Mouse (Mus musculus) A20 (cell line): ENCODE measurements at regions not wholly inside any gene's neighbourhood (a gene's known extent, or its start where the extent isn't known, plus 50 kb on each side); places are given as distances from the start of the nearest gene placed in this dataset.

Experiments used
- DNase-seq: peaks from one replicate; pipeline ENCODE4 v3.0.0-alpha.2; 2011; ENCODE audit warnings: low read depth, low spot score

GRCm38 (mm10) chr2:51014232-51014631 lies 134.7 kb downstream of the Rnd3 start:
- no peak for DNase-seq

GRCm38 (mm10) chr2:51013090-51013489 lies 135.8 kb downstream of the Rnd3 start:
- DNase-seq, result no peak

DNA sequence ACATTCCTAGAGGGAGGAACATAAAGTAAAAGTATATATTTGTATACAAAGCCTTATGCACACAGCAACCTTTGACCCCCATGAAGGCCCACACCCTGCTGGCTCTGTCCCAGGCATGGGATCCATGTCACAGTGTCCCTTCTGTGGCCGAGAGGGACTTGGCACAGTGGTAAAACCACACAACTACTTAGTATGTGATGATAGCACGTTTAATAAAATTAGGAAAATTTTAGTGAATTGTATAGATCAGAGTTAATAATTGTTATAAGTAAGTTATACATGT lies 140.7 kb downstream of the Rnd3 start:
- DNase-seq, result no peak

DNA sequence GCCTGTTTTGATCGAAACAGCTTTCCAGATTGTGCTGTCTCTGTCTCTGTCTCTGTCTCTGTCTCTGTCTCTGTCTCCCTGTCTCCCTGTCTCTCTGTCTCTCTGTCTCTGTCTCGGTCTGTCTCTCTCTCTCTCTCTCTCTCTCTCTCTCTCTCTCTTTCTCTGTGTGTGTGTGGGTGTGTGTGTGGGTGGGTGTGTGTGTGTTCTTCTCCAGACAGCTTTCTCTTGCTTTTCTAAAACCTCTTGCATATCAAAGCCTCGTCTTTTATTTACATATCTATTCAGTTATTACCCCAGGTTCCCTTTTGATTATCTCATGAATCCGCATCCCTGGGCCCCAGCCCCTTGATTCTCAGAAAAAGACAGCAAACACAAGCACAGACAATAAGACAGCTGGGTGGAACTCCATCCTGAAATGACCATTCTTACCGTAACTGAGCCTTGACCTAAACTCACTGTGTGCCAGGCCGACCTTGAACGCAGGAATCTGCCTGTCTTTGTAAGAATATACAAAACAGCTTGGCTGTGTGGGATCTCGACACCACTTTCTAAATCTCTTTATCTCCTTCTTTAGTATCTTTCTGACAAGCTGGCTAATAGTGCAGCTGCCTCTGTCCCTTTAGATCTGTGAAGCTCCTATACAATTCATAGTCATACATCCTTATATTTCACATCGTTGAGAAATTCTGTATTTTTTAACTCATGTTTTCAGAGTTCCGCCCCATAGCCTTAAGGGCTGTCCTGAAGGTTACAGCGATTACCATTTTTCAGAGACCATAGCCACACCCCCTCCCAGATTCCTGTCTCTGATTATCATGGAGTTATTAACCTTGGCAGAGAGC lies 141.3 kb downstream of the Rnd3 start:
- DNase-seq, result no peak

DNA sequence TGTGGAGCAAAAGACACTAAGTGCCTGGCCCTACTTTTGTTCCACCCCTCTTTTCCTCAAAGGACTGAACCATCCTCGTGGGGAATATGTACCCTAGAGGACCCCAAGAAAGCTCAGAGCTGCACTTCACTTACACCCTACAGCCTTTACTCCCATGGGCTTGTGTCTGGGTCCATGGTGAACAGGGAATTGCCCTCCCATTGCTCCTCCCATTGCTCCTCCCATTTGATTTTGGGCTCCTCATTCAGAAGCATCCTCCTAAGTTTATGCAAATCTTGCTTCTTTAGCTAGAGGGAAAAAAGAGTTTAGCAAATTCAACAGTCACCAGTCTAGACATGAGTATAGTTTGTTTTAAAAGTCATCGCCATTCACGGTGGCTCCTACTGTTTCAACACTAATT lies 142.1 kb downstream of the Rnd3 start:
- DNase-seq, result no peak

DNA sequence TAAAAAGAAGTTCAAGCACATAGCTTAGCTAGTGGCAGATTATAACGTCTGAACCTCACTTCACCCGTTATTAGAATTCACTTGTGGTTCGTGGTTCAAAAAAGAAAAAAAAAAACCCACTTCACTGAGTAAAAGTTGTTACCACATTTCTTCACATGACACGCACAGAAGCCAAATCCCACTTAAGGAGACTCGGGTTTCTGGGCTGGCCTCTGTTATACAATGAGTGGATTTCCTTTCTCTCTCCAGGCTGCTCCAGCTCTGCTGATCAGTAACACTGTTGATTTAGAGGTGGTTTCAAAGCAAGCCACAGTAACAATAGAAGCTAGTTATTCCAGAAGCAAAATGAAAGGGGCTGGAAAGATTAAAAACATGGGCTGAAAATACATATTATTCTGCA lies 147.4 kb downstream of the Rnd3 start:
- DNase-seq, result no peak

DNA sequence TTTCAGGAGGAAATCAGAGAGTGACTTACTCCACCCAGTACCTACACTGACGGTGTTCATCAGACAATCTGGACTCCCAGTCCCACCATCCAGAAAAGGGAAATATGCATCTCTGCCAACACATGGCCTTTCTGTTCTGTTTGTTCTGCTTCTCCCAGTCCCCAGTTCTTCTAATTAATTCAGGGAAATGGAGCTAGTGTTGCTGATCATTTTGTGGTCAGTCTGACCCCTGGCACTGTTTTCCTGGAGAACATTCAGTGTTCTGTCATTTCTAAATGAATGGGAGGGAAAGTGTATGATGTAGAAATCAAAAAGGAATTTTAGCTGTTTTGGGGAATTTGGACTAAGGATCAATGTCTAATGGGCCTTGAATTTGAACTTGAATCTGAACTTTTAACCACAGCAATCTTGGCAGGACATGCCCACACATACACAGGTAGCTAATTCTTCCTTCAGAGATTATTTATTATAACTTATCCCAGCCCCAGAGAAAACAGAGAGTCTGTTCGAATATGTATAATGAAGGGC lies 165.0 kb downstream of the Rnd3 start:
- DNase-seq, result no peak

DNA sequence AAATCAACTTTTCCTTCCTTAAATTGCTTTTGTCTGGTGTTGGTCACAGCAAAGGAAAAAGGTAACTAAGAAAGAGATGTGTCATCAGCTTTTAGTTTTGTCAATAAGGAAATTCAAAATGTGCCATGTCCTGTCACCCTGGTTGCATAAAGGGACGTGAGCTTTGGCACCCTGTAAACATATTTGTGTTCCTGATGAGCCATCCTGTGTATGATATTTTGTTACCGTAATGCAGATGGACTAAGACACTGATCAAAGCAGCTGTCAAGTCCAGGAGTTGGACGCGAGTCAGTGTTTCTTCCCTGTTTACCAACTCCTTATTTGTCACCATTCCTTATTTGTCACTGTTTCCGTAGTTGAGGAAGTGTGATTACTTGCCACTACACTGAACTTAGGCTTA lies 166.3 kb downstream of the Rnd3 start:
- DNase-seq, result no peak

DNA sequence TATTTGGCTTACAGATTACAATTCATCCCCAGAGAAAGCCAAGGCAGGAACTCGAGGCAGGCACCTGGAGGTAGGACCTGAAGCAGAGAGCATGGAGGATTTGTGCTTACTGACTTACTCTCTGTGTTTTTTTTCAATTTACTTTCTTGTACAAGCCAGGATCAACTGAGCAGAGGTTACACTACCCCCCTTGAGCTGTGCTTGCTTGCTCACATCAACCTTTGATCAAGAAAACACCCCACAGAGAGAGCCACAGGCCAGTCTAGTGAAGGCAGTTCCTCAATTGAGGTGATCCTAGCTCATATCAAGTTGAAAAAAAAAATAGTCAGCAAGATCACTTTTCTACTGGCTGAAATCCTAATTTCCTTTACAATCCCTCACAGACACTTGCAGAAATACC lies 170.6 kb downstream of the Rnd3 start:
- no peak for DNase-seq

DNA sequence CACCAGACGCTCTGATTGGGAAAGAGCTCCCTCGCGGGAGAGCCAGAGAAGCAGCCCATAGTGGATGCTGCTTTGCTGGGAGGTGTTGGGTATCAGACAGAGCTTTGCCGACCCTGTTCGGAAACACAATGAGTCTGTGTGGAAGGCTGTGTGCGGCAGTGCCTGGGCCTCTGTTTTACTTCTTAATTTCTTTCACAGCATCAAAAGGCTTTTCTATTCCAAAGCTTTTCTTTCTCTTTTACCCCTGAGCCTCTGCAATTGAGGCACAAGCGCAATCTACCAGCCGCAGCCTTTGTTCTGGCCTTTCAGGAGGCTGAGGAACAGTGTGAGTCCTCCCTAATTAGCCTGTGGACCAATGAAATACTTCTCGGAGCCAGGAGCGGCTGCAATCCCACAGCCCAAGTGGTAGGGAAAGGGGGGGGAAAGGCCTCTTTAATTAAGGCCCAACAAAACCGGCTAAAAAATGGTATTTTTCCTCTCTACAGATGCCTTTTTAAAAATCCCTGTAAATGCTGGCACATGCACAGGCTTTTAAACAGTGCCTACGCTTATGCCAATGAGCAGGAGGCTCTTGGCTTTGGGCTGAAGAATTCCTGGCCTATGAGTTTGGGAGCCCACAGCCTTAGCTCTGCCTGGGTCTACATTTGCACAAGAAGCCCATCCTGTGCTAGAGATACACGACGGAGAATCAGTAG lies 177.6 kb downstream of the Rnd3 start:
- no peak for DNase-seq

DNA sequence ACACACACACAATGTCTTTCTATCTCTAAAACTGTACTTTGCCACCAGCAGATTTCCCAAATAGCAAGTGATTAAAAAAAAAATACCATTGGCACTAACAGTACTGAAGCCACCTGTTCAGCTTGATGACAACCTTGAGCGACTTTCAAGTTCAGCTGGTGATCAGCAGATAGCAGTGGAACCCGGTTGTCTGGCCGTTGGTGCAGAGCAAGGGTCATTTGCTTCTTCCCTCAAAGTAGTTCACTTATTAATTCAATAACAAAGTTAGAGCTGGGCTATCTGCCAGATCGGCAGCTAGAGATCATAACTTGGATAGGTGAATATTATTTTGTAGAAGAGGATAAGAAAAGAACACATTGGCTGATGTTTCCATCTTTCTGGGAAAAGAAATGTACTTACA lies 180.5 kb downstream of the Rnd3 start:
- no peak for DNase-seq

DNA sequence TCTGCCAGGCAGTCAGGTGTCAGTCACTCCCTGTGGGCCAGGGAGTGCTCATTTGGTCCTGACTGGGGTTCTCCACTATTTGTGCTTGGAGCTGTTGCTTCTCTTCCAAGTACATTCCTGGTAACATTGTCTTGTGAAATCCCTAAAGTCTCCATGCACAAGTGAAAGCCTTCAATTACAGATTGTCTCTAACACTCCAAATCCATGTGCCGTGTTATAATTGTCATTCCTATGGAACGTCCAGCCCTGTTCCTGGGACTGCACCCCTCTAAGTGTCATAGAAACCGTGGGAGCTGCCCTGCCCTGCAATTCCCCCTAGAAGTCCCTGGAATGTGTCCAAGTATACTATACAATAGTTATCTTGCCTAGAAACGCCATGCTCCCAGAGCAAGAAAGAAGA lies 181.1 kb downstream of the Rnd3 start:
- DNase-seq, result no peak

DNA sequence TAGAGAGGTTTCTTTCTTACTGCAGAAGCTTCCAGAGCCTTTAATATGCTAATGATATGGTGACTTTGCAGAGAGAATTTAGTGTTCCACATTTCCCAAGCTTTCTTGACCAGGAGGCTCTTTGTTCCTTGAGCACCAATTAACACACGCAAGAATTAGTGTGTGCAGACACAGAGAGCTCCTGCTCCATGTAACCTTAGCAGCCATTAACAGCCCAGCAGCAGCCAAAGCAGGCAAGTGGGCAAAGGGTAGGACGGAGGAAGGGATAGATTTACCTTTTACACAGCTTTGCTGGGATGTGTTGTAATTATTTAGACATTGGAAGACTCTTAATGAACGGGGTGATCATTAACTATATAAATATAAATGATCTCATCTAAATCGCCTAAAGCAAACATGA lies 181.8 kb downstream of the Rnd3 start:
- DNase-seq, result no peak

DNA sequence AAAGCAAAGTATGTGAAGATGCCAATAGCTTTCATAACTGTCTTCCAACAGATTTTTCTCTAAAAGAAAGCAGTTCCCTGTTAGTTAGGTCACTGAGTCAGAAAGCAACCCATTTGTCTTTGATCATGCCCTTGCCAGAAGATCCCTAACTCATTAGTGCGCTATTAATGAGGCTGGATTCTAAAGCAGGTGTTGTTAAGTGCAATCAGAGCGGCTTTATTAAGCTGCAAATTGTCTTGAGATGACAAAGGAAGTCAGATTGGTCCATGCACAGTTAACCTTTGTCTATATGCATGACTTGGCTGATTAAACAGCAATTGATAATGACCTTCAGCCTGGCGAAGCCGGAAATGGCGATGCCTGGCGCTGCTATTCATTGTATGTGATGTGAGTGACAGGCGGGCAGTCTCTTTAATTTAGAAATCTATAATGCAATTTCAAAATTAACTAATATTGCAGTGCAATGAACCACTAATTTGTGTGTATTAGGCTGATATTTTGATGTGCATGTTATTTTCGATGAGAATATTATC lies 183.4 kb downstream of the Rnd3 start:
- DNase-seq, result no peak

DNA sequence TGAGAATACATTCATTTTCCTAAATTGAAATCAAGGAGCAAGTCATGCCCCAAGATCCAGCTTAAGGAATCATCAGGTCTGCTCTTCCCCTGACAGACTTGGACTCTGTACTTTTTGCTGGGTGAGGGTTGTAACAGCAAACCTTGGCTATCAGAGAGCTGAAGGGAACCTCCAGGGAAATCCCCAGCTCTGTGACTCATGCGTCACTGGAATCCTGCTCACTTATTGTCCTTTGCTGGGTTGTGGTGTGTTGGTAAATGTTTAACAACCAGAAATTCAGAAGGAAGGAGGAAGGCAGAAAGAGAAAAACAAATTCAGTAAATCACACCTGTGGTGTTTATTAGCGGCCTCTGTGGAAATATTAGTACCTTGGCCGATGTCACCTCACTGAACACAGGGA lies 184.8 kb downstream of the Rnd3 start:
- DNase-seq, result no peak

GRCm38 (mm10) chr2:50961049-50961448 lies 187.9 kb downstream of the Rnd3 start:
- no peak for DNase-seq

- no peak for DNase-seq
Measured at GRCm38 (mm10) chr2:50959323-50959722, 189.6 kb downstream of the Rnd3 start.

DNA sequence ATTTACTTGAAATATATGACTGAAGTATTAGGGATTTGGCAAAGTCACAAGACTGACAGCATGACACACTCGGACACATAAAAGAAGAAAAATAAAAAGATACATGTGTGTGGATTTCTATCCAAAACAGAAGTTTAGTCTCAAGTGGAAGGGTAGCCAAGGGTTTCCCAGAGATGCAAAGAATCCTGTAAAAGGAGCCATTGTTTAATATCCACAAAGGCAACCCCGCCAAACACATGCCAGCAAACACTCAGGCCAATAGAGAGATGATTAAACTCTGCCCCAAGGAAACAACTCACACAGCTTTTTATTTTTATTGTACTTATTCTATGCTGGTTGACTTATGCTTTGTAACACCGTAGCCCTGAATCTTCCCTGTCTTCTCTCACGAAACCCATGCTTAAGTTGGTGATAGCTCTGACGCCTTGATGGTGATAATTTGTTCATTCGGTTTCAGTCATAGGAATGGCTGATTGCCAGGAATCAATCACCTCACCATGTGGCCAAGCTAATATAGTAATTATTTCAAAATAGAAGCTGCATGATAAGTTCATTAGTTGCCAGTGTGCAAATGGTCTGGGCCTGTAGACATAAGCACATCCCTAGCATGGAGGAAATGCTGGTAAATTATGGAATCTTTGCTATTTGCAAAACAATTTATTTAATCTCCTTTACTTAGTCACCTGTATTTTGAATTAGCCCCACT lies 194.4 kb downstream of the Rnd3 start:
- no peak for DNase-seq

DNA sequence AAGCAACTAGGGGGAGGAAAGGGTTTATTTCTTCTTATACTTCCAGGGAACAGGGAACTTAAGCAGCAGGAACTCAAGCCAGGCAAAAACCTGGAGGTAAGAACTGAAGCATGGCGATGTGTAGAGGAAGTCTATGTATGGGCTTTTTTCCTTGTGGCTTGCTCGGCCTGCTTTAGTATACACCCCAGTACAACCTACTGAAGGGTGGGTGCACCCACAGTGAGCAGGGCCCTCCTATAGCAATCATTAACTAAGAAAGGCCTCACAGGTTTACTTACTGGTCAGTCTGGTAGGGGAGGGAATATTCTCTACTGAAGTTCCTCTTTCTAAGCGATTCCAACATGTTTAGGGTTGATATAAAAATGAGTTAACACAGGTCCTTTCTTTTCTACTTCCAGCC lies 197.9 kb downstream of the Rnd3 start:
- no peak for DNase-seq

DNA sequence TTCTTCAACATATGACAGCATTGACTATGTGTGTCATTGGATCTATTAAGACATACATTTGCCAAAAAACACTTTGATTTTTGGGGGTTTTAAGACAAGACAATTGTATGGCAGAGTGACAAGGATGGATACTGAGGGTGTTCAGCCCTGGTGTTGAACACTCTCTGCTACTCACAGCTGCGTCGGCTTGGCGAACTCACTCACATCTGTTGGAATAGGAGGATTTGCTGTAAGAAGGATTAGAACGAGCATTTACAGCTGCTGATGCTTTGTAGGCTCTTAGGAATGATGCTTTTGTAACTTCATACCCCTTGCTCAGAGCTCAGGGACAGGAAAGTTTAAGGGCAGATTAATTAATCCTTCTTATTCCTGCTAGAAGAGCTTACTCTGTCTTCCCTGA lies 199.2 kb downstream of the Rnd3 start:
- no peak for DNase-seq

DNA sequence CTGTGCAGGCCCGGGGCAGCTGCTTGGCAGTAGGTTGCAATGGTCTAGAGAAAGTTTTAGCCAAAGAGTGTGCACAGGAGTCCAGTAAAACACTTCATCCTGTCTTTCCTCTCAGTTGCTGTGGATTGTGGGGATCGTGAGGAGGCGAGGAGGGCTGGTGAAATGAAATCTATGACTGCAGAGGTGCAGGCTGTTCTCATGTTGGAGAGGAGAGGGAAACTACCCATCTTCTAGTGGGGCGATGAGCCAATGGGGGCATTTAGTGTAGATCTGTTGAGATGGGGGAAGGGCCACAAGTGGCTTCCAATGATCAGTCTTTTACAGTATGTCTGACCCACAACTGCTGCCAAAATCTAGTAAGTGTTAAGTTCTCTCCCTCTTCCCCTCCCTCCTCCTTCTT lies 203.4 kb downstream of the Rnd3 start:
- DNase-seq, result no peak

DNA sequence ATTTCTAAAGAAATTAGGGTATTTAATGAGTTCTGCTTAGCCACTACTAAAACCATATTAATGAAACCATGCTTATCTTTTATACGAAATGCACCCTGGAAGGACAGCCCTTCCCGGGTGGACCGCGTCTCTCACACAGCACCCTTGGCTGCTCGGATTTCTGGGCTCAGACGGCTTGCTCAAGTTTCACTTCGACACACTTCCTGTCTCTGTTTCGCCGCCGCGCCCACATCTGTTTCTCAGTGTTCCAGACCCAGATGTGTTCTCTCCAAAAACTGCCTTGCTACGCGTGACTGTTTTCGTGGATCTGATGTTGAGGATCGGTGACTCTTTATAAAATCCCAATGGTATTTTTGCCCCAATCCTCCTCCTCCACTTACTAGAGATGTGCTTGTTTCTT lies 205.7 kb downstream of the Rnd3 start:
- peak; percentile 69 for DNase-seq
